Mouse (Mus musculus): ENCODE measurements around the gene Slc25a15.

DNA sequence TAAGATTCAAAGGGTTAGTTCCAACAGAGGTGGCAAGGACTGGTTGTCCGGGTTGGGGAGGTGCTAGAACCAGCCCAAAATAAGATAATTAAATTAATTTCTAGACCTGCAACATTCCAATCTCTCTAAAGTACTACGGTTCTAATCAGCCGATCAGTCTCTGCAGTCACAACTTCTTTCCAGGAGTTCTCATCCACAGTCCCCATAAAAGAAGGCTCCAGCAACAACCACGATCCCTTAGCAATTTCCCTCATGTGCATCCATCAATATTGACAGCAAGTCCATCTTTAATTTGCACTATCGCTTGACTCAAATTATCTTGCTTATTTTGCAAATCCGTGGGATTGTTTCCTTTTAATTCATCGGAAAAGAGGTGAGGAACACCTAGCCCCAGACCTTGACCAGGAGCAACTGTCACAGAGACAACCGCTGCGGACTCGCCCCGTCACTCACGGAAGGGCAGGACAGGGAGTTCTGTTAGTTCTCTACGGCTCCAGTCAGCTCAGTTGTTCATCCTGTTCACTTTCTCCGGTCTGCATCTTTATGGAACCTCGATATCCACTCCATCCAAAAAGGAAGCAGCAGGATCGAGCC, 12.4 kb upstream of the Slc25a15 start:
- TF ChIP-seq CTCF (IDR thresholded peaks at IDR 0.05; ENCODE audit: control insufficient read depth, insufficient read depth, low read length) = no peak
- TF ChIP-seq POLR2A (IDR thresholded peaks at IDR 0.05; ENCODE audit: borderline replicate concordance, control insufficient read depth, low read depth, low read length) = no peak

All from bone marrow, adult 2 months (tissue).